Mouse (Mus musculus) midbrain, embryonic 10.5 days (tissue): ENCODE data around the gene Fads3. TPM values are rescaled to one million over a fixed set of nuclear protein-coding genes. Genes with fewer than 3 reads are reported as not detected.

ENCODE experiments used
- DNase-seq: peaks from one replicate; pipeline ENCODE4 v3.0.0-alpha.2; 2017; ENCODE audit warnings: low spot score
- H3K27ac ChIP-seq: fragments of 300-500 bp; sonication (generic); replicated peaks from 2 replicates; pipeline ENCODE4 v1.5.1; 2016; ENCODE audit warnings: mild to moderate bottlenecking
- H3K27me3 ChIP-seq: fragments of 300-500 bp; sonication (generic); 2 replicates; pipeline ENCODE4 v1.6.1; 2016; ENCODE audit warnings: low read depth, mild to moderate bottlenecking; ENCODE audit not compliant: poor library complexity, severe bottlenecking
- H3K36me3 ChIP-seq: fragments of 300-500 bp; sonication (generic); 2 replicates; pipeline ENCODE4 v1.6.1; 2016; ENCODE audit warnings: mild to moderate bottlenecking, moderate library complexity
- H3K4me1 ChIP-seq: fragments of 300-500 bp; sonication (generic); 2 replicates; pipeline ENCODE4 v1.6.1; 2016
- H3K4me3 ChIP-seq: fragments of 300-500 bp; sonication (generic); 2 replicates; pipeline ENCODE4 v1.5.1; 2016; ENCODE audit warnings: mild to moderate bottlenecking, moderate library complexity
- H3K9me3 ChIP-seq: fragments of 300-500 bp; sonication (generic); replicated peaks from 2 replicates; pipeline ENCODE4 v1.6.1; 2016; ENCODE audit warnings: mild to moderate bottlenecking
- WGBS: fragments of 180-500 bp; shearing (Covaris S2); methylation state at CpG from one replicate; pipeline ENCODE4 v1.1.7; 2016; 5-methylcytosine and 5-hydroxymethylcytosine counted together
- polyA plus RNA-seq: library from polyadenylated mRNA; unstranded; fragments of >200 nt; fragmentation: Nextera tagmentation; extraction: Ambion mirVana; gene quantifications from 2 replicates; pipeline ENCODE4 v1.2.1, GENCODE M21; 2016

Gene Fads3
- polyA plus RNA-seq, 1 experiment from 2014 or later: 5.5 TPM

DNA sequence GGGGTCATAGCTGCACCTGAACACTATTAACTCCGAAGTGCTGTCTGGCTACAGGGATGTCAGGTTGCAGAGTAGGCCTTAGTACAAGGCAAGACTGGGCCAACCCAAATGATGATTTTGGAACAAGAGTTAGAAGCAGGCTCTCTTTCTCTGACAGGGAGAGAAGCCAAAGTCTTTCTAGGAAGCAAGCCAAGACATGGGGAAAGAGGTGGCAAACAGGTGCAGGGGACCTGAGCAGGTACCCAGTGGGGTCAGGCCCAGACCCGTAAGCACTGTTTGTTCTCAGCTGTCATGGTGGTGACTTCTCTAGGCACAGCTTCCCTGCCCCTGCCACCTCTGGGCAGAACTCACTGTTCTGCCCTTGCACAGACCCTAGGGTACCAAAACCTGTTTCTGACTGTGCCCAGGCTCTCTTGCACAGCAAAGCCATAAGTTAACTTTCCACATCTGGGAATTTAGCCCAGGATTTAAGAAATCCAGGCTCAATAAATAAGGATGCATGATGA lies 55.1 kb downstream of the Fads3 start:
- no peak for DNase-seq
- Histone ChIP-seq H3K27ac (no peak overlapping the region), H3K36me3 (peaks cover 83% of the 10 kb centered on the region), H3K4me1 (peaks cover 59% of the 10 kb centered on the region), H3K27me3 (no peaks in the 10 kb centered on the region), H3K4me3 (peak overlapping the region; percentile 87; the same call in 1 of the 2 replicates), H3K9me3 (no peaks in the 10 kb centered on the region)
- 89% methylated on average over 2 of the region's 2 CpGs for WGBS

- Histone ChIP-seq H3K9me3 (no peaks in the 10 kb centered on the region), H3K4me1 (peaks cover 70% of the 10 kb centered on the region), H3K4me3 (peak overlapping the region; percentile 87; the same call in 1 of the 2 replicates), H3K36me3 (peaks cover 69% of the 10 kb centered on the region), H3K27ac (peak overlapping the region; percentile 75), H3K27me3 (no peaks in the 10 kb centered on the region)
- DNase-seq: no peak
- 66% methylated on average over 5 of the region's 5 CpGs for WGBS
These were observed 56.5 kb downstream of the Fads3 start for GRCm38 (mm10) chr19:10097826-10098225.

DNA sequence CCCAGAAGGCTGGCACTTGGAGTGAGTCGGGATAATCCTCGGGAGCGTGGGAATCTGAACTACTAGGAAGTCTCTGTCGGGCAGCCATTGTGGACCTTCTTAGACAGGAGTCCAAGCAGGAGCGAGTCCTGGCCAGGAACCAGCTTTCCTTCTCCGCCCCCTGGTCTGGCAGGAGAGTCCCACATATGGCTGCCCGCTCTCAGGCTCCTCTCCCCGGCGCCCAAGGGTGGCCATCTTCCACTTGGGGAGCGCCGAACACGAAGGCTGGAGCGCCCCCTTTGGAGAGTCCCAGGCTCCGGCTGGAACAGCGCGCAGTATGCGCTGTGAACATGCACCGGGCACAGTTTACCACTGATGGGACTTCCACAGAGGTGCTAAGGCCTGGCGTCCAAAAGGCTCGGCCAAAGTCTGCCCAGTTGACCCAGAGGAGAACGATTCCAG lies 59.3 kb downstream of the Fads3 start:
- H3K4me1 ChIP-seq: peaks cover 58% of the 10 kb centered on the region
- H3K4me3 ChIP-seq: peak overlapping the region; percentile 87
- under 1% methylated on average over 21 of the region's 21 CpGs for WGBS
- H3K9me3 ChIP-seq: no peaks in the 10 kb centered on the region
- peak overlapping the region; percentile 98 for H3K27ac ChIP-seq
- no peaks in the 10 kb centered on the region for H3K27me3 ChIP-seq
- H3K36me3 ChIP-seq: peaks cover 41% of the 10 kb centered on the region
- peak; percentile 80 for DNase-seq

- Histone ChIP-seq H3K9me3 (no peaks in the 10 kb centered on the region), H3K4me3 (peak within 1 kb of the TSS; percentile 87), H3K27ac (peak within 1 kb of the TSS; percentile 98), H3K36me3 (peaks cover 33% of the 10 kb centered on the region), H3K4me1 (peaks cover 49% of the 10 kb centered on the region), H3K27me3 (no peaks in the 10 kb centered on the region)
- under 1% methylated on average over 57 of the region's 57 CpGs for WGBS
- DNase-seq: peak; percentile 99
These were observed 60.1 kb downstream of the Fads3 start, which contains the start of gene Fads2 for GRCm38 (mm10) chr19:10101341-10102053. TSS of gene Fads2 (minus strand) at chr19:10101746.

DNA sequence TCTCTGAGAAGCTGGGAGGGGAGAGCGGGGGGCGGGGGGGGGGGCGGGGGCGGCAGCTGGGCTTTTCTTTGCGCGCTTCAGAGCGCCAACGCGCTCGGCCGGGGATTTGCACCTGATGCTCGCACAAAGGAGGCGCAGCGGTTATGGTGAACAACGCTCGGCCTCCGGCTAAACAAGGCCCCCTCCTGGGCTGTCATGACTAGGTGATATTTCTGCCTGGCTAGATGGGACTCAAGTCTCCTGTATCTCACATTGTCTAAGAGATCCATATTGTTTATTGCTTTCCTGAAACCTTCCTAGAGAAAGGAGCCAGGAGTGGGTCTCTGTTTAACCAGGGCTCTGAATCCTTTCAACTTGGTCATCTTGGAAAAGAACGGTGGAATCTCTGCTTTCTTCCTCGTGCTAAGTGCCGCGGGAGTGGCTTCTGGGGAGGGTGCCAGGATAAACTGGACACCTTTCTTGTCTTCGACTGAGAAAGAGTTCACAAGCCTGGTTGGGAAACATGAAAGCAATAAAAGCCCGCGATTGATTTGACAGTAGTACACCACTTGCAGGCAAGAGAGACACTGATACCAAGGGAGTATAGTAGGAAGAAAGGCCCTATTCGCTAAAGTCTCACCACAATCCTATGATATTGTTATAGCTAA lies 60.8 kb downstream of the Fads3 start:
- Histone ChIP-seq H3K4me3 (peak overlapping the region; percentile 87), H3K27ac (peak overlapping the region; percentile 98), H3K27me3 (no peaks in the 10 kb centered on the region), H3K9me3 (no peaks in the 10 kb centered on the region), H3K4me1 (peaks cover 42% of the 10 kb centered on the region), H3K36me3 (peaks cover 26% of the 10 kb centered on the region)
- no peak for DNase-seq
- whole genome bisulfite sequencing: 4% methylated on average over 24 of the region's 25 CpGs

DNA sequence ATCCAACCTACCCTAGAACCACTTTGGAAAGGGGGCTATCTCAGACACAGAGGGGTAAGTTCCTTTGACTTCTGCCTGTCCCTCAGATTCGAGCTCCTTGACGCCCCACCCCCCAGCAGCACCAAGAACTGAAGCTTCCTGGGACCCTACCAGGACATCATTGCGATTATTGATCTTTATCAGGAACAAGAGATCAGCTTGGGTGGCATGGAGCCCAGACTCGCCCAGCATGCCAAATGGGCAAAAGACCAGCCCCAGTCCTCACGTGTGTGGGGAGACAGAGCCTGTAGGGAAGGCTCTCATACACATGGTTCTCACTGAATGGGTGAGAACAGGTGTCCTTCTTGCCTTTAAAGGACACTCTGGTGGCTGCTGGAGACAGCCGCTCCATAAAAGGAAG lies 62.9 kb downstream of the Fads3 start:
- DNase-seq: no peak
- H3K27me3 ChIP-seq: no peaks in the 10 kb centered on the region
- peak overlapping the region; percentile 52; the same call in 1 of the 2 replicates for H3K27ac ChIP-seq
- no peak overlapping the region for H3K4me3 ChIP-seq
- peaks cover 6% of the 10 kb centered on the region for H3K36me3 ChIP-seq
- H3K4me1 ChIP-seq: peaks cover 22% of the 10 kb centered on the region
- WGBS: 90% methylated on average over 6 of the region's 6 CpGs
- no peaks in the 10 kb centered on the region for H3K9me3 ChIP-seq

GRCm38 (mm10) chr19:10105034-10105493 lies 63.7 kb downstream of the Fads3 start:
- peaks cover 14% of the 10 kb centered on the region for H3K4me1 ChIP-seq
- no peaks in the 10 kb centered on the region for H3K36me3 ChIP-seq
- no peaks in the 10 kb centered on the region for H3K9me3 ChIP-seq
- no peak overlapping the region for H3K4me3 ChIP-seq
- no peaks in the 10 kb centered on the region for H3K27me3 ChIP-seq
- DNase-seq: no peak
- H3K27ac ChIP-seq: peak overlapping the region; percentile 52; the same call in 1 of the 2 replicates
- 83% methylated on average over 10 of the region's 10 CpGs for WGBS

- H3K27ac ChIP-seq: no peak overlapping the region
- H3K27me3 ChIP-seq: no peaks in the 10 kb centered on the region
- H3K9me3 ChIP-seq: no peaks in the 10 kb centered on the region
- no peak overlapping the region for H3K4me3 ChIP-seq
- 96% methylated on average over 2 of the region's 2 CpGs for WGBS
- peaks cover 12% of the 10 kb centered on the region for H3K4me1 ChIP-seq
- DNase-seq: no peak
- no peaks in the 10 kb centered on the region for H3K36me3 ChIP-seq
These were observed 65.3 kb downstream of the Fads3 start for GRCm38 (mm10) chr19:10106634-10107033.

DNA sequence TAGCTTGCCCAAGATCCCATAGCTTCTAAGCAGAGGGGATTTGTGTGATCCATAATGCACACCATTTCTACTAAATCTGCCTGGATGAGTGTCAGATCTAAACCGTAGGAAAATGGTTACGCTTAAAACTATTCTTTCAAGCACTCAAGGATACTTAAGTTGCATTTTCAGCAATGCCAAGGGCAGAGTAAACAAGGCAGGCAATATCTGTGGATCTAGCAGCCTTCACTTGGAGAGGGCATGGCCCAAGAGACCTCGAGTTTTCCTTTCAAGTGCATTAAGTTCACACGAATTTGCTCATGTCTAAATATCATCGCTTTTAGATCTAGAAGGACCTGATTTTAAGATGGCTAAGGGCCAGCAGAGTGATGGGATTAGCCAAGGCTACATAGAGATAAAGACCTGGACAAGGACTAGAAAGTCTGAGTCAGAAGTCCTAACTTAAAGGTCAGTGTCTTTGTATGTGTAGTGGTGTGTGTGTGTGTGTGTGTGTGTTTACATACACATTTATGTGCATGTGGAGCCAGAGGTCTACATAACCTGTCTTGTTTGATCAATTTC lies 65.8 kb downstream of the Fads3 start:
- no peak overlapping the region for H3K4me3 ChIP-seq
- no peaks in the 10 kb centered on the region for H3K27me3 ChIP-seq
- H3K27ac ChIP-seq: no peak overlapping the region
- H3K9me3 ChIP-seq: no peaks in the 10 kb centered on the region
- no peak for DNase-seq
- peaks cover 9% of the 10 kb centered on the region for H3K4me1 ChIP-seq
- H3K36me3 ChIP-seq: no peaks in the 10 kb centered on the region
- 90% methylated on average over 5 of the region's 5 CpGs for WGBS

GRCm38 (mm10) chr19:10108129-10108528 lies 66.8 kb downstream of the Fads3 start:
- 91% methylated on average over 1 of the region's 1 CpGs for WGBS

GRCm38 (mm10) chr19:10108666-10109065 lies 67.3 kb downstream of the Fads3 start:
- DNase-seq: no peak
- Histone ChIP-seq H3K27ac (no peak overlapping the region), H3K36me3 (no peaks in the 10 kb centered on the region), H3K9me3 (no peaks in the 10 kb centered on the region), H3K27me3 (no peaks in the 10 kb centered on the region), H3K4me1 (no peaks in the 10 kb centered on the region), H3K4me3 (no peak overlapping the region)
- WGBS: 90% methylated on average over 2 of the region's 2 CpGs

More at GRCm38 (mm10) chr19:10108129-10108528, 66.8 kb downstream of the Fads3 start:
- Histone ChIP-seq H3K27me3 (no peaks in the 10 kb centered on the region), H3K4me1 (no peaks in the 10 kb centered on the region), H3K4me3 (no peak overlapping the region), H3K9me3 (no peaks in the 10 kb centered on the region), H3K27ac (no peak overlapping the region), H3K36me3 (no peaks in the 10 kb centered on the region)
- no peak for DNase-seq
